Mouse (Mus musculus): Measurements from ENCODE around the gene Trio. TPM values are rescaled to one million over a fixed set of nuclear protein-coding genes. Genes with fewer than 3 reads are reported as not detected.

The Trio gene
- polyA plus RNA-seq, 1 experiment from 2014 or later = 60.8 TPM

GRCm38 (mm10) chr15:27810262-27810661 is 215.4 kb downstream of the Trio start:
- Histone ChIP-seq H3K36me3 (ENCODE audit: control insufficient read depth, insufficient read depth, low read length) (peaks cover 33% of the 10 kb centered on the region), H3K9me3 (ENCODE audit: control insufficient read depth, low read length) (no peaks in the 10 kb centered on the region), H3K4me1 (ENCODE audit: control insufficient read depth, insufficient read depth, low read length) (peaks cover 60% of the 10 kb centered on the region), H3K9ac (ENCODE audit: low read depth, low read length) (no peak overlapping the region), H3K27me3 (replicated peaks; ENCODE audit: control insufficient read depth, insufficient read depth, low read length) (no peaks in the 10 kb centered on the region), H3K27ac (replicated peaks; ENCODE audit: low read depth, low read length) (peak overlapping the region; percentile 75), H3K4me3 (ENCODE audit: low read depth, low read length) (no peak overlapping the region), H3K4me2 (ENCODE audit: low read depth, low read length) (no peak overlapping the region)
- 22% methylated on average over 7 of the region's 7 CpGs for WGBS
- ATAC-seq (ENCODE audit: low read depth) = peak; percentile 34; the same call in 1 of the 2 replicates
- peak; percentile 72 for DNase-seq (ENCODE audit: low spot score)

GRCm38 (mm10) chr15:27808596-27809276 is 216.9 kb downstream of the Trio start:
- no peak overlapping the region for H3K4me3 ChIP-seq (ENCODE audit: low read depth, low read length)
- peak; percentile 89 for DNase-seq (ENCODE audit: low spot score)
- peaks cover 53% of the 10 kb centered on the region for H3K4me1 ChIP-seq (ENCODE audit: control insufficient read depth, insufficient read depth, low read length)
- ATAC-seq (ENCODE audit: low read depth) = peak; percentile 38
- peak overlapping the region; percentile 77 for H3K27ac ChIP-seq (replicated peaks; ENCODE audit: low read depth, low read length)
- no peak overlapping the region for H3K9ac ChIP-seq (ENCODE audit: low read depth, low read length)
- peaks cover 40% of the 10 kb centered on the region for H3K36me3 ChIP-seq (ENCODE audit: control insufficient read depth, insufficient read depth, low read length)
- H3K9me3 ChIP-seq (ENCODE audit: control insufficient read depth, low read length) = no peaks in the 10 kb centered on the region
- no peak overlapping the region for H3K4me2 ChIP-seq (ENCODE audit: low read depth, low read length)
- WGBS = 24% methylated on average over 5 of the region's 5 CpGs
- no peaks in the 10 kb centered on the region for H3K27me3 ChIP-seq (replicated peaks; ENCODE audit: control insufficient read depth, insufficient read depth, low read length)

GRCm38 (mm10) chr15:27806219-27806618 is 219.4 kb downstream of the Trio start:
- Histone ChIP-seq H3K9ac (ENCODE audit: low read depth, low read length) (no peak overlapping the region), H3K4me1 (ENCODE audit: control insufficient read depth, insufficient read depth, low read length) (peaks cover 67% of the 10 kb centered on the region), H3K27ac (replicated peaks; ENCODE audit: low read depth, low read length) (peak overlapping the region; percentile 34; the same call in 1 of the 2 replicates), H3K27me3 (replicated peaks; ENCODE audit: control insufficient read depth, insufficient read depth, low read length) (no peaks in the 10 kb centered on the region), H3K9me3 (ENCODE audit: control insufficient read depth, low read length) (no peaks in the 10 kb centered on the region), H3K36me3 (ENCODE audit: control insufficient read depth, insufficient read depth, low read length) (peaks cover 31% of the 10 kb centered on the region), H3K4me2 (ENCODE audit: low read depth, low read length) (no peak overlapping the region), H3K4me3 (ENCODE audit: low read depth, low read length) (no peak overlapping the region)
- DNase-seq (ENCODE audit: low spot score) = peak; percentile 83
- WGBS = 35% methylated on average over 10 of the region's 10 CpGs
- peak; percentile 7; the same call in 1 of the 2 replicates for ATAC-seq (ENCODE audit: low read depth)

GRCm38 (mm10) chr15:27805654-27806053 is 220.0 kb downstream of the Trio start:
- DNase-seq (ENCODE audit: low spot score) (no peak), ATAC-seq (ENCODE audit: low read depth) (no peak)
- no peaks in the 10 kb centered on the region for H3K27me3 ChIP-seq (replicated peaks; ENCODE audit: control insufficient read depth, insufficient read depth, low read length)
- H3K9me3 ChIP-seq (ENCODE audit: control insufficient read depth, low read length) = no peaks in the 10 kb centered on the region
- H3K9ac ChIP-seq (ENCODE audit: low read depth, low read length) = no peak overlapping the region
- peak overlapping the region; percentile 34; the same call in 1 of the 2 replicates for H3K27ac ChIP-seq (replicated peaks; ENCODE audit: low read depth, low read length)
- H3K4me3 ChIP-seq (ENCODE audit: low read depth, low read length) = no peak overlapping the region
- WGBS = 88% methylated on average over 15 of the region's 16 CpGs
- H3K4me1 ChIP-seq (ENCODE audit: control insufficient read depth, insufficient read depth, low read length) = peaks cover 62% of the 10 kb centered on the region
- no peak overlapping the region for H3K4me2 ChIP-seq (ENCODE audit: low read depth, low read length)
- H3K36me3 ChIP-seq (ENCODE audit: control insufficient read depth, insufficient read depth, low read length) = peaks cover 37% of the 10 kb centered on the region

- Histone ChIP-seq H3K27ac (replicated peaks; ENCODE audit: low read depth, low read length) (peak overlapping the region; percentile 63; the same call in 1 of the 2 replicates), H3K9ac (ENCODE audit: low read depth, low read length) (no peak overlapping the region), H3K4me1 (ENCODE audit: control insufficient read depth, insufficient read depth, low read length) (peaks cover 52% of the 10 kb centered on the region), H3K36me3 (ENCODE audit: control insufficient read depth, insufficient read depth, low read length) (peaks cover 44% of the 10 kb centered on the region), H3K9me3 (ENCODE audit: control insufficient read depth, low read length) (no peaks in the 10 kb centered on the region), H3K4me2 (ENCODE audit: low read depth, low read length) (no peak overlapping the region), H3K4me3 (ENCODE audit: low read depth, low read length) (no peak overlapping the region), H3K27me3 (replicated peaks; ENCODE audit: control insufficient read depth, insufficient read depth, low read length) (no peaks in the 10 kb centered on the region)
- 62% methylated on average over 14 of the region's 14 CpGs for WGBS
- DNase-seq (ENCODE audit: low spot score) = no peak
- no peak for ATAC-seq (ENCODE audit: low read depth)
Measured at GRCm38 (mm10) chr15:27804447-27804846, 221.2 kb downstream of the Trio start.

GRCm38 (mm10) chr15:27803568-27804345 is 221.9 kb downstream of the Trio start:
- peaks cover 45% of the 10 kb centered on the region for H3K4me1 ChIP-seq (ENCODE audit: control insufficient read depth, insufficient read depth, low read length)
- H3K27me3 ChIP-seq (replicated peaks; ENCODE audit: control insufficient read depth, insufficient read depth, low read length) = no peaks in the 10 kb centered on the region
- ATAC-seq (ENCODE audit: low read depth) (0 out of 2 replicates have a peak, but pooled peaks have one; percentile 20), DNase-seq (ENCODE audit: low spot score) (no peak)
- no peak overlapping the region for H3K9ac ChIP-seq (ENCODE audit: low read depth, low read length)
- 48% methylated on average over 18 of the region's 18 CpGs for WGBS
- H3K4me2 ChIP-seq (ENCODE audit: low read depth, low read length) = no peak overlapping the region
- no peaks in the 10 kb centered on the region for H3K9me3 ChIP-seq (ENCODE audit: control insufficient read depth, low read length)
- peaks cover 44% of the 10 kb centered on the region for H3K36me3 ChIP-seq (ENCODE audit: control insufficient read depth, insufficient read depth, low read length)
- peak overlapping the region; percentile 63; the same call in 1 of the 2 replicates for H3K27ac ChIP-seq (replicated peaks; ENCODE audit: low read depth, low read length)
- H3K4me3 ChIP-seq (ENCODE audit: low read depth, low read length) = no peak overlapping the region

- H3K9ac ChIP-seq (ENCODE audit: low read depth, low read length) = no peak overlapping the region
- ATAC-seq (ENCODE audit: low read depth) (no peak), DNase-seq (ENCODE audit: low spot score) (no peak)
- H3K27me3 ChIP-seq (replicated peaks; ENCODE audit: control insufficient read depth, insufficient read depth, low read length) = no peaks in the 10 kb centered on the region
- peaks cover 51% of the 10 kb centered on the region for H3K4me1 ChIP-seq (ENCODE audit: control insufficient read depth, insufficient read depth, low read length)
- H3K9me3 ChIP-seq (ENCODE audit: control insufficient read depth, low read length) = no peaks in the 10 kb centered on the region
- WGBS = 59% methylated on average over 12 of the region's 12 CpGs
- no peak overlapping the region for H3K4me2 ChIP-seq (ENCODE audit: low read depth, low read length)
- no peak overlapping the region for H3K4me3 ChIP-seq (ENCODE audit: low read depth, low read length)
- H3K27ac ChIP-seq (replicated peaks; ENCODE audit: low read depth, low read length) = 0 out of 2 replicates have a peak overlapping the region, but pooled peaks have one; percentile 63
- peaks cover 43% of the 10 kb centered on the region for H3K36me3 ChIP-seq (ENCODE audit: control insufficient read depth, insufficient read depth, low read length)
Measured at GRCm38 (mm10) chr15:27802243-27802642, 223.4 kb downstream of the Trio start.

- Histone ChIP-seq H3K27me3 (replicated peaks; ENCODE audit: control insufficient read depth, insufficient read depth, low read length) (no peaks in the 10 kb centered on the region), H3K4me2 (ENCODE audit: low read depth, low read length) (no peak overlapping the region), H3K4me3 (ENCODE audit: low read depth, low read length) (no peak overlapping the region), H3K27ac (replicated peaks; ENCODE audit: low read depth, low read length) (no peak overlapping the region), H3K9me3 (ENCODE audit: control insufficient read depth, low read length) (no peaks in the 10 kb centered on the region), H3K36me3 (ENCODE audit: control insufficient read depth, insufficient read depth, low read length) (peaks cover 37% of the 10 kb centered on the region), H3K4me1 (ENCODE audit: control insufficient read depth, insufficient read depth, low read length) (peaks cover 51% of the 10 kb centered on the region), H3K9ac (ENCODE audit: low read depth, low read length) (no peak overlapping the region)
- ATAC-seq (ENCODE audit: low read depth) (no peak), DNase-seq (ENCODE audit: low spot score) (no peak)
- WGBS = 74% methylated on average over 4 of the region's 4 CpGs
Measured at GRCm38 (mm10) chr15:27801177-27801576, 224.5 kb downstream of the Trio start.

Measured in embryonic facial prominence, embryonic 14.5 days (tissue).